Mouse (Mus musculus) thymus, adult 2 months (tissue): ENCODE results near the gene Capn12.

ENCODE experiments used
- CTCF ChIP-seq: fragments of 200-500 bp; IDR thresholded peaks from 2 replicates; pipeline ENCODE4 v1.5.1; 2012; ENCODE audit warnings: mild to moderate bottlenecking, control low read depth, low read length, moderate library complexity, borderline replicate concordance; ENCODE audit not compliant: control insufficient read depth, poor library complexity, insufficient read depth; ENCODE audit errors: extremely low read depth
- POLR2A ChIP-seq: fragments of 200-500 bp; IDR thresholded peaks from 2 replicates; pipeline ENCODE4 v1.6.1; 2012; ENCODE audit warnings: mild to moderate bottlenecking, low read length, control low read depth, moderate library complexity; ENCODE audit not compliant: control insufficient read depth, poor library complexity, insufficient read depth; ENCODE audit errors: extremely low read depth

DNA sequence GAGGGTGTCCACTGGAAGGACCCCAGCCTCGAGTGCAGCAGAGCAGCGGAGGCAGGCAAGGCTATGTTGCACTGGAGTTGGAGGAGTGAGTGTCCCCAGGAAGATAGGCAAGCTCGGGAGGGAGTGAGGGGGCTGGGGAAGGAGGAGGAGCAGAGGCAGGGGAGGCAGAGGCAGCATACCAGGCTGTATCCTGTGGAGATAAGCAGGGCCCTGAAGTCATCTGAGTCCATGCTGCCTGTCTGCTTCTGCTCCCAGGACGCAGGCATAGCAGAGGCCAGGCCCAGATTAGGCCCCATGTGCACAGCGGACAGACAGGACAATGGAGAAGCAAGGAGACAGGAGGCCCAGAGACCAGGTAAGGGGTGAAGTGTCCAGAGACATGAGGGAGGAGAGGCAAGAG, 13.7 kb downstream of the Capn12 start:
- TF ChIP-seq CTCF (no peak), POLR2A (no peak)
